ENCODE assay signal across 8 mouse cellular contexts in the genomic region with DNA sequence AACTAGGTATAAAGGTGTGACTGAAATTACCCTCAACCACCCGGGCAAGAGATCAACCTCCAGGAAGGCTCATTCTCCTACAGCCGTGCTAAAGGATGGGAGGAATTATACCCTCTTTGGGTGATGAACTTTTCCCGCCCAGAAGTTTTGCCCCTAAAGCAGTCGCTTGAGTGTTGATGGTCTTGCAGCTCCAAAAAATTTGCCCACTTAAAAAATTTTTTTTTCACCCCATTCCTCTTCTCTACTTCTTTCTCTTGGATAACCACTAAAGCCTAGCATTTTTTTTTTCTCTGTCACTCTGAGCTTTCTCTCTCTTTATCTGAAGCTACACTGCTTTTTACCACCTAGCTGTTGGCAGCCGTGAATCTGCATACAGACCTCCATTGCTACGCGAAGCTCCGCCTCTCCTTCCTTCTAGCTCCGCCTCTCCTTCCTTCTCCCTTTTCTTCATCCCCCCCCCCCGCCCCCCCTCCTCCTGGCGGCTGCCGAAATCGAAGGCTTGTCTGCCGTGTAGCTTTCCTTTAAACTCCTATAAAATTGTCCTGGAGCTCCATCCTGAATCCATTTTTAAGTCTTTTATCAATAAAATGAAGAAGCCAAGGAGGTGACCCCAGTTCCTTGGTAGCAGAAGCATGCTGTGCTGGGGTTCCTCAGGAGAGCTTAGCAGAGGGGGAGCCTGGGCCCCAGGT. TPM values are rescaled to one million over a fixed set of nuclear protein-coding genes. Genes with fewer than 3 reads are reported as not detected.
A peak's percentile ranks its signal among the peaks of the same experiment; 100 is the strongest.
DNase-seq lines count a peak whose midpoint lies in the region; ATAC-seq lines count a peak whose summit lies in the region.

No protein-coding gene starts in this region.

- peaks cover 11% of the 10 kb centered on the region for H3K4me1 ChIP-seq in lung, embryonic 16.5 days (replicated peaks; ENCODE audit: control insufficient read depth, insufficient read depth, low read length)
- H3K4me1 ChIP-seq in embryonic facial prominence, embryonic 10.5 days, result peaks cover 34% of the 10 kb centered on the region
- peaks cover 18% of the 10 kb centered on the region for H3K4me1 ChIP-seq in intestine, embryonic 14.5 days (replicated peaks; ENCODE audit: control insufficient read depth, insufficient read depth, low read length)
- peaks cover 20% of the 10 kb centered on the region for H3K4me1 ChIP-seq in midbrain, embryonic 13.5 days (replicated peaks)

- H3K9me3 ChIP-seq in lung, embryonic 16.5 days (ENCODE audit: control insufficient read depth, low read length), result no peaks in the 10 kb centered on the region
- H3K9me3 ChIP-seq in embryonic facial prominence, embryonic 10.5 days, result 0 out of 2 replicates have a peak, but pooled peaks cover 2% of the 10 kb centered on the region
- H3K9me3 ChIP-seq in intestine, embryonic 14.5 days (ENCODE audit: control insufficient read depth, low read length), result no peaks in the 10 kb centered on the region
- no peaks in the 10 kb centered on the region for H3K9me3 ChIP-seq in midbrain, embryonic 13.5 days

- no peak for DNase-seq in lung, postnatal 4 days
- DNase-seq in embryonic facial prominence, embryonic 10.5 days (ENCODE audit: low spot score), result no peak
- DNase-seq in intestine, embryonic 14.5 days (ENCODE audit: low spot score), result no peak
- DNase-seq in thymus, postnatal 36 days, result peak; percentile 54 to 71
- no peak for DNase-seq in frontal cortex, postnatal 36 days (ENCODE audit: low spot score in 2 of 2)

- no peaks in the 10 kb centered on the region for H3K36me3 ChIP-seq in lung, embryonic 16.5 days (ENCODE audit: control insufficient read depth, insufficient read depth, low read length)
- no peaks in the 10 kb centered on the region for H3K36me3 ChIP-seq in embryonic facial prominence, embryonic 10.5 days (replicated peaks)
- no peaks in the 10 kb centered on the region for H3K36me3 ChIP-seq in intestine, embryonic 14.5 days (ENCODE audit: control insufficient read depth, insufficient read depth, low read length)
- no peaks in the 10 kb centered on the region for H3K36me3 ChIP-seq in midbrain, embryonic 13.5 days

- no peak overlapping the region for H3K27ac ChIP-seq in lung, embryonic 16.5 days (ENCODE audit: low read length)
- no peak overlapping the region for H3K27ac ChIP-seq in embryonic facial prominence, embryonic 10.5 days (replicated peaks)
- no peak overlapping the region for H3K27ac ChIP-seq in intestine, embryonic 14.5 days (ENCODE audit: low read depth)
- 0 out of 2 replicates have a peak overlapping the region, but pooled peaks have one; percentile 25 for H3K27ac ChIP-seq in midbrain, embryonic 13.5 days

- H3K9ac ChIP-seq in lung, embryonic 16.5 days (ENCODE audit: low read length), result no peak overlapping the region
- H3K9ac ChIP-seq in intestine, embryonic 14.5 days (ENCODE audit: low read length), result 0 out of 2 replicates have a peak overlapping the region, but pooled peaks have one; percentile 5
- no peak overlapping the region for H3K9ac ChIP-seq in midbrain, embryonic 13.5 days (replicated peaks)

- peak overlapping the region; percentile 60 for H3K4me2 ChIP-seq in lung, embryonic 16.5 days (ENCODE audit: low read depth, low read length)
- peak overlapping the region; percentile 45 for H3K4me2 ChIP-seq in intestine, embryonic 14.5 days (ENCODE audit: low read length)
- H3K4me2 ChIP-seq in midbrain, embryonic 13.5 days (replicated peaks), result peak overlapping the region; percentile 39

- WGBS in lung, embryonic 16.5 days, result 14% methylated on average over 14 of the region's 14 CpGs
- 25% methylated on average over 14 of the region's 14 CpGs for WGBS in embryonic facial prominence, embryonic 10.5 days
- WGBS in intestine, embryonic 14.5 days, result 14% methylated on average over 13 of the region's 14 CpGs
- WGBS in midbrain, embryonic 13.5 days, result 35% methylated on average over 13 of the region's 14 CpGs

- H3K4me3 ChIP-seq in lung, embryonic 16.5 days (ENCODE audit: low read length), result peak overlapping the region; percentile 22
- H3K4me3 ChIP-seq in embryonic facial prominence, embryonic 10.5 days, result peak overlapping the region; percentile 37
- H3K4me3 ChIP-seq in intestine, embryonic 14.5 days (ENCODE audit: low read depth, low read length), result peak overlapping the region; percentile 18
- H3K4me3 ChIP-seq in midbrain, embryonic 13.5 days (replicated peaks), result 0 out of 2 replicates have a peak overlapping the region, but pooled peaks have one; percentile 3

- no peak; the same call in 1 of the 2 replicates for ATAC-seq in lung, embryonic 16.5 days (ENCODE audit: low read depth)
- ATAC-seq in intestine, embryonic 14.5 days (replicated peaks; ENCODE audit: low FRiP score, low TSS enrichment, low read depth), result no peak
- no peak; the same call in 1 of the 2 replicates for ATAC-seq in midbrain, embryonic 13.5 days
- ATAC-seq in frontal cortex, adult (ENCODE audit: low TSS enrichment), result no peak

- H3K27me3 ChIP-seq in lung, embryonic 16.5 days (ENCODE audit: control insufficient read depth, insufficient read depth, low read depth, low read length), result no peaks in the 10 kb centered on the region
- H3K27me3 ChIP-seq in embryonic facial prominence, embryonic 10.5 days (replicated peaks; ENCODE audit: low read depth, poor library complexity, severe bottlenecking), result peaks cover 18% of the 10 kb centered on the region
- H3K27me3 ChIP-seq in intestine, embryonic 14.5 days (replicated peaks; ENCODE audit: control insufficient read depth, insufficient read depth, low read length), result no peaks in the 10 kb centered on the region
- peaks cover 11% of the 10 kb centered on the region; the same call in 1 of the 2 replicates for H3K27me3 ChIP-seq in midbrain, embryonic 13.5 days

RNA-seq across cellular contexts. Expression of gene Tmem154, which starts 12.3 kb away (rescaled TPM):
- 3.4 and 4.1 TPM in 2 replicates for polyA plus RNA-seq in lung, embryonic 16.5 days (2015; fragmentation: Nextera tagmentation; extraction: Ambion mirVana)
- polyA plus RNA-seq in embryonic facial prominence, embryonic 10.5 days (2016; fragmentation: Nextera tagmentation; extraction: Ambion mirVana), result 0.14 and 0.42 TPM in 2 replicates
- 0.93 and 1.7 TPM in 2 replicates for polyA plus RNA-seq in intestine, embryonic 14.5 days (2014; fragmentation: Nextera tagmentation; extraction: Ambion mirVana)
- 0.73 and 1.1 TPM in 2 replicates for polyA plus RNA-seq in midbrain, embryonic 13.5 days (2015; fragmentation: Nextera tagmentation; extraction: Ambion mirVana)

Comparison
In these comparisons a context has a peak if more than half of its experiments do, and no peak if none do; other contexts are left out.
1. DNase-seq: peak in thymus, postnatal 36 days (2 of 2); none in lung, postnatal 4 days (0 of 2), embryonic facial prominence, embryonic 10.5 days (single experiment), intestine, embryonic 14.5 days (single experiment) and frontal cortex, postnatal 36 days (0 of 2).
2. Peak in every context shown above with its lines, with median percentiles within 50 percentile points of each other: H3K4me2 ChIP-seq and H3K4me3 ChIP-seq.